Mouse (Mus musculus): Measurements from ENCODE around the gene Spint2.

Spint2 gene

DNA sequence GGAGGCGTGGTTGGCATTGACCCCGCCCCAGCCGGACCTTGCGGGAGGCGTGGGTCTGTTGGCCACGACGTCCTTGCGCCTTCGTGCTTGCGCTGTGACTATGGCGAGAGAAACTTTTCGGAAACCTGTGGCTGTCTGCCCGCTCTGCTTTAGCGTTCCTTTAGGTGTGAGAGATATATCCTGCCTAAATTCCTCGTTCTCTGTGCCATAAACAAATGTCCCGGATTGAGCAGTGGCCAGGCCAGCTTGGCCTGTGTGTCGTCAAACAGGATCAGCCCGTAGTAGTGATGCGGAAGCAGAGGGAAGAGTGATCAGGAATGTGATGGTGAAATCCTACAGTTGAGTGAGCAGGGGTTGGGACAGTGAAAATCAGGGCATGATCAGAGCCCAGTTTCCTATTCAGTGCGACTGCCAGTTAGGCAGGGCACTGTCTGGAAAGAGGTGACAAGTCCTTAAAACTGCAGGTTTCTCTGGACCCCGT, 402 bp upstream of the Spint2 start:
- DNase-seq (ENCODE audit: extremely low read depth, low read depth) = no peak

DNA sequence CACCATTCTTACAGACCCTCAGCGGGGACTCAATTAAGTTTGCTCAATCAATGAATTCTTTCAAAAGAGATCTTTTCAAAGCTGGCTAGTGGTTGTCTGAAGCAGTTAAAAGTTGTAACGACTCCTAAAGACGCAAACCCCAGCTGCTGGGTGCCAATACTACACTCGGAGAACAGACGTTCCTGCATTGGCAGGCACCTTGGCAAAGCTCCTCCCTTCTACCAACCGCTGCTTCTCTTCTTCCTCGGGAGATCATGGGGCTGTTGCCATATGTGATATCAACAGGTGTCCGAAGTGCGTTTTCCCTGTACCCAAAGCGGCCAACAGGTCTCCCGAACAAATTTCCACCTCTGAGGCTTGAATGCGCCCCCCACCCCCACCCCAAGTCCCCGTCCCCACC, 911 bp downstream of the Spint2 start:
- DNase-seq (ENCODE audit: extremely low read depth, low read depth) = no peak

DNA sequence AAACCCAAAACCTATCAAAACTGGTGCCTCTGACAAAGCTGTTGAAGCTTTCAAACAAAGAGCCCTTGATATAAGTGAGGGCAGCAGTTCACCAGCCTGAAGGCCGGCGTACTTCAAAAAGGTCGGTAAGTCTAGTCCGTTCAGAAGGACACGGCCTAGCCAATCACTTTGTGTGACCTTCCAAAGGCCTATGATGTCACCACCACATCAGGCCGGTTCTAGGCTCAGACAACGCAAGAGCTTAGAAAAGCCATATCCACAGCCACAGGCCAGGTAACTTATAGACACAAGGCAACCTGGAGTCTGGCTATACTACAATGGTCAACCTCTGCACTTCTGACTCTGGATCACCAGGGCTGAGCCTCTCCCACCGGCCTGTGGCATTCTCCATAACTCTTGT, 1.8 kb downstream of the Spint2 start:
- DNase-seq (ENCODE audit: extremely low read depth, low read depth) = no peak

DNA sequence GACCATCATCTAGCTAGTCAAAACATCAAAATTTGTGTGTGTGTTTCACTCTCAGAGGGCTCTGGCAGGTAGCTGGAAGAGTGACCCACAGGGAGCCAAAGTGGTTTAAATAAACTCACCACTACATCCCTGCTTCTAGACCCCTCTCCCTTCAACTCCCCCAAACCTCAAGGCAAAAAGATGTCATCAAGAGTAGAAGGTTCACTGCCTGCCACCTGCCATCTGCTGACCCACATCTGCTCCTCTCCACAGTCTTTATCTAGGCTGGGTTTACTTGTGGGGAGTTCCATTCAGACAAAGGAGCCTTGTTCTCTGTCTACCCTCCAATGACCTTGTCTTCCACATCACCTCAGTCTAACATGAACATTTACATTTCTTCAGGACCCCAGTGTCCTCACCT, 2.5 kb downstream of the Spint2 start:
- no peak for DNase-seq (ENCODE audit: extremely low read depth, low read depth)

DNA sequence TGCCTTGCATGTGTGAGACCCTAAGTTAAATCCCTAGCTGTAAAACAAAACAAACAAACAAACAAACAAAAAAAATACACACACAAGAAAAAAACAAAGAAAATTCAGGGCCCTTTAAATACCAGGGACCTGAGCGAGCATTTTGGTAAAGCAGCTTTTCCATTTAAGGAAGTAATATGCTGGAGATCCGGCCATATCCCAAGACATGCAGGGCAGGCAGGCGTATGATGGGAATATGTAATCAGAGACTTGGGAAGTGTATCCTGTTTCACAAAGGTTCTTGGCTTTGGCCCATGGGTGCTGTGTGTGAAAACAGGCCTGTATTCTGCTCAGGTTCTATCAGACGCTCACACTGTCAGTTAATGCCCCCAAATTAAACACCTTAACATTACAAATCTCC, 4.2 kb downstream of the Spint2 start:
- DNase-seq (ENCODE audit: extremely low read depth, low read depth) = no peak

DNA sequence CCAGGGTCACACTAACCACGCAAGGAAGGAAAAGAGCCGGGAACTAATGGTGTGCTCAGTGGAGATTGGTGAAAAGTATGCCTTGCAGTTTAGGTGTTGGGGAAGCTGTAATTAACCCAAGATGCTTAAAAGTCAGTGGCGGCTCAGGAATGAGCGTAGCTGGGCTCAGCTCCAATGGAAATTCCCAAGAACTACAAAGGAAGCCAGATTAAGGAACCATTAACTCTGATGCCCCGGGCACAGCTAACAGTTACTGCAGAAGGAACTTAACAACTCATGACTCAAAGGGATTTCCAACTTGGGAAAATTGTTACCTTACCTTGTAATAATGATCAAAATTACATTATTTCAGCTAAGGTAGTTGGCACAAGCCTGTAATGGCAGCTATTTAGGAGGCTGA, 5.0 kb downstream of the Spint2 start:
- no peak for DNase-seq (ENCODE audit: extremely low read depth, low read depth)

DNA sequence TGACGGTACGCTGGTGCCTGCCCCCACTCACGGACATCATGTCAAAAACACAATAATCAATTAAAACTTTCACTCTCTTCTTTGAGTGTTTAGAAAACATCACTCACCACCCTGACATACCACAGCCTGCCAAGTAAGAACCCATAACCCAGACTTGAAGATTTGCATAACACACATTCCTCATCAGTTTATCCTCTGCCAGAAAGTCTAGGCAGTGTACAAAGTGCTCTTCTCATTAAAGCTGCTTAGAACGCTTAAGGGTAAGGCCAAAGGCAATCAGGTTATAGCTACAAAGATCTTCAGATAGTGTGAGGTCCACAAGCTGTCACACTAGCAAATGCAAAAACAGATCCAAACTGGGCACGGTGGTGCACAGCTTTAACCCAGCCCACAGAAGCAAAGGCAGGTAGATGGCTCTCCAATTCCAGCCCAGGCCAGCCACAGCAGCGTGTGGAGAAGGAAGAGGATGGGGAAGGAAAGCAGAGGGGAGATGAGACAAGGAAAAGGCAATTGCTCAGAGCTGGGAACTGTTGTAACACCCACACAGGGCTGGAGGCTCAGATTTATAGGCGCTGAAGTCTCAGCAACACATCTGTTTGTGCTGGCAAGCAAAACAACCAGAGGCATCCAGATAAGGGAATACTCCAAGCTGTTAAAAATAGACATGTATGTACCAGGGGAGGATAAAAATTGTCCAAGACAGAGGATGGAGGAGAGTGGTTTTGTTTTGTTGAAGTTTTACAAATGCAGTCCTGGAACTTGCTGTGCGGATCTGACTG, 9.8 kb downstream of the Spint2 start:
- no peak for DNase-seq (ENCODE audit: extremely low read depth, low read depth)

DNA sequence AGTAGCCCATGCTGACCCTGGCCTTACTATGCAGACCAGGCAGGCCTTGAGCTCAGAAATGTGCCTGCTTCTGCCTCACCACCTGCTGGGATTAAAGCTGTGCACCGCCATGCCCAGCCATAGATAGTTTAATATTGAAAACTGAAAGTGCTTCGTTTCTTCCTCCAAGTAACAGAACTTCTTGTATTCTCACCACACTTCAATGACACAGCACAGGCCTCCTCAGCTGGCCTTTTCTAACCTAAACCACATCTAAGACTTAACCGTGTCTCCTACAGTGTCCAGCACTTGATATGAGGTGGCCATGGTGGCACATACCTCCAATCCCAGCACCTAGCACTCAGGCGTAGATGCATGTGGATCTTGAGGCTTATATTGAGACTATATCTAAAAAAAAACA, 11.3 kb downstream of the Spint2 start:
- no peak for DNase-seq (ENCODE audit: extremely low read depth, low read depth)

DNA sequence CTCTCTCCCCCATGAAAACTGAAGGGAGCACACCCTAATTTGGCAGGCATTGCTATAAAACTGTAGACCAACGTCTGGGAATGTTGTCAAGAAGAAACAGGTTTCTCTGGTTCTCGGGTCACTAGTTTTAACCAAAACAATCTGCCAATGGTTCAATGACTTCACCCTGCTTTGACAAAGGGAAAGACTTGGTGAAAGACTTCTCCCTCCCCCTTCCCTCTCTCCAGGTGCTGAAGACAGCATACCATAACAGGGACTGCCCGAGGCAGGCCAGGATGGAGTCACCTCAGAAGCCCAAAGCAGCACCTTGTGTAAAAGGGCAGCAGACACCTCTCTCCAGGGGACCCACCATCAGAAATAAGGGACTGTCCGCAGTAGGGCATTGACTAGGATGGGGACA, 14.8 kb downstream of the Spint2 start:
- no peak for DNase-seq (ENCODE audit: extremely low read depth, low read depth)

DNA sequence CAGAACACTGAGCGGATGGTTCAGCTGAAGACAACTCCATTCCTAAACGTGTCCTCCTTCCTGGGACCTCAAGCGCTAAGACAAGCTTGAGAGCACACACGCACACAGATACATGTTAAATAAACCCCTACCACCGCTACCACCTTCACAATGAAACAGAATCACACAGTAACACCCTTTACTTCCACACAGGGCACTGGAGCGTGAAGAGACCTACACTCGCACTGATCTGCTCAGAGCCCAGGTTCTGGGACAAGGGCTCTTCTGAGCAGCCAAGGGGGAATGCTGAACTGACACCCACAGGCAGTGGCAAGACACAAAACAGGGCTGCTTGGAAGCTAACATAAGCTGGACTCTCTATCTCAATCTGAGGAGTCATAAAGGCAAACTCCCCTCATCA, 16.1 kb downstream of the Spint2 start:
- no peak for DNase-seq (ENCODE audit: extremely low read depth, low read depth)

DNA sequence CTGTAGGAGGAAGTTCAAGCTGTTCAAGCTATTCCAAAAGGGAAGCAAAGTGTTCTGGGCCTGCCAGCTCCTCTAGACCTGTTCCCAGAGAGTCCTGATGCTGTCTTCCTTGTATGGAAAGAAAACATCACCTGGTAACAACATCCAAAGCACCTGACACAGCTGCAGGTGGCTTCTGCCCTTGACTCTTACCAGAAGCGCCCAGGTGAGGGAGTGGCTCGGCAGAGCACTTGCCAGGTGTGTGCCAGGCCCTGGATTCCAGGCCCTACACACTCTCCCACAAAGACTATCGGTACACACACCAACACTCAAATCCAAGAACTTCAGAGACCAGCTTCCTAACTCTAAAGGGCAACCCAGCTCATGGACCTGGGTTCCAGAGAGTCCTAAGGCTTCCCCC, 17.9 kb downstream of the Spint2 start:
- no peak for DNase-seq (ENCODE audit: extremely low read depth, low read depth)

DNA sequence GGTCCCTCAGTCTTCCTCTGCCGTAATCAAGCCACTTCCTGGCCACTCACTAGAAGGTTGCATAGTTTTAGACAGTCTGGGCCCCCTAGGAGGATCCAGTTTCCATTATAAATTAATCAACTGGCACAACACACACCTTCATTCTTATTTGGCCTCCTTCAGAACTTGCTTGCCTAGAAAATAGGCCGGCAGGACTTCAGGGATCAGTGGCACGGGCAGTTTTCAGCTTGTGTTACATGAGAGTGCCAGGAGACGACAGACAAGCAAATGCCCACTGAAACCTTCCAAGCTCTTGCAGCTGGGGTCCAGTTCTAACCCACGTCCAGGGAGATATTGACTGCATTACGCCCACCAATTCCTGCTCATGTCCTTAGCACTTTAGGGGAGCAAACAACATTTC, 19.6 kb downstream of the Spint2 start:
- DNase-seq (ENCODE audit: extremely low read depth, low read depth) = no peak

DNA sequence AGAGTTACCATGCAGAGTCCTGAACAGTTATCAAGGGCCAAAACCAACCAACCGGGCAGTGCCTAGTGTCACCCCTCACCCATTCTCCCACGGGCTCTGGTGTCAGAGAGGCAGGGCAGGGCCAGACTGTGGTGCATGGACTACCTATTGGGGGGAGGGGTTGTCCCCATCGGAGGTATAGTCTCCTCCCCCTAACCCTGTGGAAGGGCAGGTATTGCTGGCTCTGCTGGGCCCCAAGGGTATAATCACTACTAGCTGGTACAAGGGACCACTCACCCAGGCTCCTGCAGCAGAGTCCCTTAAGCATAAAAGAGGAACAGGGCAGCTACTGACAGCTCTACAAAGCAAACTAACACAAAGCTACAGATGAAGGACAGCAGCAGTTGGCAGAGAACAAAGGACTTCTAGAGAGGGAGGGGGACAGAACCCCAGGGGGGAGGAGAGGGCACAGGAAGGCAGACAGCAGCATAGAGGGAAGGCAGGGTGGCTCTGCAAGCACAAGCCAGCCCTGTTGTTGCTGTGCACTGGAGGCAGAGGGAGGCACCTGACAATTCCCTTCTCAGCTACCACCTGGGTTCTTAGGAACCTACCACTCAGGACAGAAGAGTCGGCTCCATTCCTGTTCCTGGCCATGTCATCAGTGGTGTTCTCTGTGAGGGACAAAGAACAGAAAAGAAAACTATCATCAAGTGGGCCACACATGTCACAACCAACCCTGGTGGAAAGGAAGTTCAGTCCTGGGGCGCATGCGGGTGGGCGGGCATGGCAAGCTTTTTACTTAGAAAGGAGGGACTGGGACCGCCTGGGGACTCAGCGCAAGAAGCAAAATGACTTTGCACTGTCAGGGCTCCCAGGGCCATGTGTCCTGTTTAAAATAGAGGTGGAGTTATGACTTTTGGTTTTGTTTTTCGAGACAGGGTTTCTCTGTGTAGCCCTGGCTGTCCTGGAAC, 21.7 kb downstream of the Spint2 start:
- DNase-seq (ENCODE audit: extremely low read depth, low read depth) = no peak

DNA sequence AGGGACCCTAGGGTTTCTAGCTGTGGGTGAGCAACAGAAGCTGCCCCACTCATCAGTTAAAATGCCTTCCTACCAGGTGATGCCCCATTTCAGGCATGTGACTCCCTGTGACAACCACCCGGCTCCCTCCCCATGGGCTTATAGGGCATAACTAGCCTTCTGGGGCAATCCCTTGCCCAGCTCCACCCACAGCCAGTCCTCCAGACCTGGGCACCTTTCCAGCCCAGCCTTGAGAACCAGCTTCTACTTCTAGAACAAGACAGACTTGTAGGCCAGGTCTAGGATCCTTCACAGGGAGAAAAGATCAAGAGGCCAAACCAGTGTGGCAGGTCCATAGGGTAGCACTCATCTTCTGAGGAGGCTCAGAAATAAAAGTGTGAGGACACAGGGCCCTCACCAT, 24.3 kb downstream of the Spint2 start:
- no peak for DNase-seq (ENCODE audit: extremely low read depth, low read depth)

DNA sequence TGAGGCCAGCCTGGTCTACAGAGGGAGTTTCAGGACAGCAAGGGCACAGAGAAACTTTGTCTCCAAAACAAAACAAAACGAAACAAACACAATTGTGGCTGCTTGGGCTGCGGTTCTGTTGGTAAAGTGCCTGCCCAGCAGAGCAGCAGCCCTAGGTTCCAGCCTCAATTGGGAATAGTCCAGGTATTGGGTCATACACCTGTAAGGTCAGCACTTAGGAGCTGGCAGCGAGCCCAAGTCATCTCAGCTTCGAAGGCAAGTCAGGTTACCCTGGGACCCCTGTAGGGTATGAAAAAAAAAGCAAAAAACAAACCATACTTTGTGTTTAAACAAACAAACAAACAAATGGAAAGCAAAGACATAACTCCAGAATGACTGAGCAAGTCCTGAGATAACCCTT, 25.8 kb downstream of the Spint2 start:
- no peak for DNase-seq (ENCODE audit: extremely low read depth, low read depth)

DNA sequence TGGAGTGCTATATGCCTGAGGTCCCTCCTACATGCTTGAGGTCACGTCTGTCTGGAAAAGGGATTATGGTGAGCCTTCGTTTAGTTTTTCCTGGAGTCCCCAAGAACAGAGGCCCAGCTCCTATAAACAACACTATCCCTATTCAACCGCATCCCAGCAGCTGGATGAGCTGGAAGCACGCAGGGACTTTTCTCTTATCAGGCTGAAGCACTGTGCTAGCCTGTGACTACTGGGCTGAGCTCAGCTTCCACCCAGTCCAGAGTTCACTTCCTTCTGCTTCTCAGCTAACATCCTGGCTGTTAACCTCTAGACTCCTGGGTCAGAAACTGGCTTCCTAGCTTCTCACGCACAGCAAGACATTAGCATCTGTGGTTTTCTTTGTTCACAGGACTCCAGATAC, 27.9 kb downstream of the Spint2 start:
- no peak for DNase-seq (ENCODE audit: extremely low read depth, low read depth)

DNA sequence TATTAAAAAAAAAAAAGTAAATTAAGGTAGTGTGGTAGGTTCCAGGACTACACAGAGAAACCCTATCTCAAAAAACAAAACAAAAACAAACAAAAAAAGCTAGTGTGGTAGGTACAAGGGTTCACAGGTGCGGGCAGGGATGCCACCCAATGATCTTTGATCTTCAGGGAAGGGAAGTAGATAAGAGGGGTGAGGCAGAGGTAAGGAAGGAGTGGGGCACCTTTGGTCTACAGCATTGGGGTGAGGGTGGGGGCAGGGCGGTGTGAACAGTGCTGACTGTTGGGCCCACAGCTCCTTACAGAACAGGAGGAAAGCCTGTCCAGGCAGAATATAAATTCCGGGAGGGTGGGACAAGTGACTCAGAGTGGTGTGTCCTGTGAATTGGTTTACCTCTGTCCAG, 30.5 kb downstream of the Spint2 start:
- DNase-seq (ENCODE audit: extremely low read depth, low read depth) = no peak

DNA sequence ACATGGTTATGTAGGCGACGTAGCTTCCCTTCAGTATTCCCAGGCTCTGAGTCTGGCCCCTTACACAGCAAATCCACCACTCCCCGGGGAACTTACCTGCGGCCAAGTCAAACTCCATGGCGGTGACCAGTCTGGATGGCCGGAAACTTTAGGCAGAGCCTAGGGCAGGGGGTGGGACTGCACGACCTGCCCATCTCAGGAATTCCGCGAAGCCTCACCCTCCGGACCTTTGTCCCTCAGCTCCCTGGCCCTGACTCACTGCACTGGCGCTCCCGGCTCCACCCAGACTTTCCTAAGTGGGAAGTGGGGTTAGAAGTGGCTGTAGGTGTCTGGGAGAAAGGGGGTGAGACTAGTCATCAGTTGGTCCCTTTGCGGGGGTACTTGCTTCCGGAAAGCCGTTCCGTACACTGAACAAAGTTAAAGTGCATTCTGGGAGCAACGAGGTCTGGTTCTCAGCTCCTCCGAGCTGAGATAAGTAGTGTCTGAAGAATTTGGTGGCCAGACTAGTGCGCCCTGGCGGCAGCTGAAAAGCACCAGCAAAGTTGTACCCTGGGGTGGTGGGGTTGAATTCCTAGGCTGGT, 33.4 kb downstream of the Spint2 start, which contains the start of gene 2200002D01Rik:
Gene 2200002D01Rik, minus strand, starts transcription at position 206 of the 581 bp plus-strand sequence.
- DNase-seq (ENCODE audit: extremely low read depth, low read depth) = no peak

DNA sequence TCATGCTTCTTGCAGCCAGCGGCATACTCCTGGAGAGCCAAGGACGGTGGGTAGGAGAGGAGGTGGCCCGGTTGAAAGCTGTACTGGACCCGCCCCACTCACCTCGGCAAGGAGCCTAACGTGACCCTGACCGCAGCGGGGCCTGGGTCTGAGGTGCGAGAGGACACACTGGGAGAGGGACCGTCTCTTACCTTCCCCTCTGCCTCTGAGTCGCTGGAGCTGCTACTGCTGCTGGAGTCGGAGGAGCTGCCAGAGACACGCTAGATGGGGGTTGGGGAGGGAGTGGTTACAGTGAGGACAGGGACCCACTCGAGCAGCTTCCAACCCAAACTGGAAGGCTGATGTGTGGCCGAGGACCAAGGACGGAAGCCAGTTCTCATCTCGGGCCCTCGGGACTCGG, 34.0 kb downstream of the Spint2 start:
- no peak for DNase-seq (ENCODE audit: extremely low read depth, low read depth)

DNA sequence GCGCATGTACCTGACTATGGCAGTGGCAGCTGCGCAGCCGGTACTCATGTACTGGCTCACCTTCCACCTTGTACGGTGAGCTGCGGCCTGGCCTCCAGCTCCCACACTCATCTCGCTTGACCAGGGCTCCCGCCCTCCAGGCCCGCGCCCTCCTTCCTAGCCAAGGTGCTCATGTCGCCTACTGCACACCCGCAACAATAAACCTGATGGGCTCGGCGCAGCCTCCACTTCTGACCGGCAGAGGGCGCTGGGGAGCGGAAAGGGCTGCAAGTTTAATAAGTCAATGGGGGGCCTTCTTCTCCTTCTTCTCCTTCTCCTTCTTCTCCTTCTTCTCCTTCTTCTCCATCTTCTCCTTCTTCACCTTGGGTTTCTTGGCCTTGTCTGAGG, 34.4 kb downstream of the Spint2 start:
- no peak for DNase-seq (ENCODE audit: extremely low read depth, low read depth)

DNA sequence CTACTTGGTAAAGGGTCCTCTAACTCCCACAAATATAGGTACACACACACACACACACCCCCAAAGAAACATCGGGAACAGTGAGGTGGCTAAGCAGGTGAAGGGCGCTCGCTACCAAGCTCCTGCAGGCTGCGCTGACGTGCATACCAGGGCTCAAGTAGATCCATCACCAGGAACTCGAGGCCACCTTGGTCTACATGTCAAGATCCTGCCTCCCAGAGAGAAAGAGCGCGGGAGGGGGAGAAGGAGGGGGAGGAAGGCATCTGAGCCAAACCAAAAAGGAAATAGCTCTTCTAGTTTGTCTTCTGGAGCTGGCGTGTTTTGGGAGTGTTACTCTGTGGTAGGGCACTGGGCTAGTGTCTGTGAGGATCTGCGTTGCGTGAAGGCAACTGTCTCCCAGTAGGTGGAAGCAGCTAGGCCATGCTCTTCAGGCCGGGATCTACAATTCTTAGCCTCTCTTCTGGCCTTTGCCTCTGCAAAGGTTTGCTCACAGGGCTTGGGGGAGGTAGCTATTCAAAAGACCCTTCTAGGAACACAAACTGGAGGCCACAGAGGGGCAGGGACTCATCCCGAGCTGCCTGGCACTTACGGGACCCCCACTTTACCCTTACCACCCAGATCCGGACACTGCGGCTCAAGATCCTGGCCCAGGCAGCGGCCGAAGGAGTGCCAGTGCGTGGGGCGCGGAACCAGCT, 34.9 kb downstream of the Spint2 start:
- DNase-seq (ENCODE audit: extremely low read depth, low read depth) = no peak

Data from MEL-GATA-1-ER (cell line).